Mouse (Mus musculus) heart, adult 2 months (tissue): Measurements from ENCODE around the gene Ltbp4. TPM values are rescaled to one million over a fixed set of nuclear protein-coding genes. Genes with fewer than 3 reads are reported as not detected.

Experiments used
- DNase-seq, 2 experiments: peaks; one replicate each; pipeline ENCODE4 v3.0.0; 2021
- H3K27ac ChIP-seq: fragments of 200-600 bp; 2 replicates; pipeline ENCODE4 v1.8.1; 2022
- H3K27me3 ChIP-seq: fragments of 200-500 bp; 2 replicates; pipeline ENCODE4 v1.6.1; 2012; ENCODE audit warnings: mild to moderate bottlenecking, low read length, inconsistent platforms, mixed read lengths; ENCODE audit not compliant: control insufficient read depth, insufficient read depth
- H3K36me3 ChIP-seq: fragments of 200-500 bp; 2 replicates; pipeline ENCODE4 v1.6.1; 2012; ENCODE audit warnings: low read length, inconsistent platforms; ENCODE audit not compliant: control insufficient read depth, insufficient read depth
- H3K4me1 ChIP-seq: fragments of 200-500 bp; 2 replicates; pipeline ENCODE4 v1.6.1; 2011; ENCODE audit warnings: low read length; ENCODE audit not compliant: control insufficient read depth, insufficient read depth
- H3K4me3 ChIP-seq: fragments of 200-600 bp; 2 replicates; pipeline ENCODE4 v1.8.1; 2022
- H3K79me2 ChIP-seq: fragments of 200-500 bp; replicated peaks from 2 replicates; pipeline ENCODE4 v1.6.1; 2012; ENCODE audit warnings: mild to moderate bottlenecking, inconsistent platforms, low read length, moderate library complexity, mixed read lengths; ENCODE audit not compliant: control insufficient read depth, insufficient read depth
- H3K9ac ChIP-seq: fragments of 200-500 bp; 2 replicates; pipeline ENCODE4 v1.6.1; 2012; ENCODE audit warnings: low read depth, mild to moderate bottlenecking, control low read depth, inconsistent platforms, low read length, mixed read lengths
- CTCF ChIP-seq: fragments of 200-600 bp; IDR thresholded peaks from 2 replicates; pipeline ENCODE4 v1.8.1; 2022; ENCODE audit warnings: antibody characterized with exemption, mild to moderate bottlenecking, moderate library complexity
- EP300 ChIP-seq: fragments of 200-500 bp; IDR thresholded peaks from 2 replicates; pipeline ENCODE4 v1.6.1; 2011; ENCODE audit warnings: low read depth, low read length, control low read depth; ENCODE audit not compliant: insufficient read depth
- POLR2A ChIP-seq: fragments of 200-500 bp; IDR thresholded peaks from 2 replicates; pipeline ENCODE4 v1.6.1; 2011; ENCODE audit warnings: mild to moderate bottlenecking, low read depth, low read length, control low read depth; ENCODE audit not compliant: insufficient read depth
- WGBS: fragments of 180-500 bp; shearing (Covaris S2); methylation state at CpG from one replicate; pipeline ENCODE4 v1.1.7; 2018; 5-methylcytosine and 5-hydroxymethylcytosine counted together
- intact Hi-C: fragments of 180-260 bp; cut with DNase I; formaldehyde crosslinking; loops from one replicate; pipeline ENCODE4 v1.15.1; 2025
- polyA plus RNA-seq: library from polyadenylated mRNA; depleted of rRNA; stranded (reverse); fragments of >200 nt; gene quantifications from 2 replicates; pipeline ENCODE4 v1.2.3, GENCODE M21; 2012
- total RNA-seq, 2 experiments: library from RNA; stranded (reverse); gene quantifications; 2 replicates each; pipeline ENCODE4 v1.2.3; 2021

Gene Ltbp4
- total and polyA plus RNA-seq, 3 experiments, result 187 to 374 (median 221) TPM

GRCm38 (mm10) chr7:27300801-27301200, 36.7 kb downstream of the Ltbp4 start:
- Histone ChIP-seq H3K27me3 (no peaks in the 10 kb centered on the region), H3K27ac (no peak overlapping the region), H3K4me3 (no peak overlapping the region), H3K36me3 (no peaks in the 10 kb centered on the region), H3K9ac (no peak overlapping the region), H3K4me1 (peaks cover 1% of the 10 kb centered on the region), H3K79me2 (no peaks in the 10 kb centered on the region)
- DNase-seq, result no peak
- intact Hi-C loops, result loop anchor here (5.0 kb wide), 1 partner anchor 86 kb away; no protein-coding TSS in a partner anchor
- TF ChIP-seq CTCF (no peak), POLR2A (no peak), EP300 (no peak)
- WGBS, result 61% methylated on average over 5 of the region's 5 CpGs

GRCm38 (mm10) chr7:27300351-27300750, 37.1 kb downstream of the Ltbp4 start:
- TF ChIP-seq CTCF (no peak), POLR2A (no peak), EP300 (no peak)
- no peak overlapping the region for H3K27ac ChIP-seq
- H3K36me3 ChIP-seq, result no peaks in the 10 kb centered on the region
- H3K9ac ChIP-seq, result no peak overlapping the region
- DNase-seq, result no peak
- 69% methylated on average over 4 of the region's 4 CpGs for WGBS
- H3K4me1 ChIP-seq, result peaks cover 1% of the 10 kb centered on the region
- H3K27me3 ChIP-seq, result no peaks in the 10 kb centered on the region
- intact Hi-C loops, result loop anchor here (5.0 kb wide), 1 partner anchor 87 kb away; no protein-coding TSS in a partner anchor
- no peaks in the 10 kb centered on the region for H3K79me2 ChIP-seq
- no peak overlapping the region for H3K4me3 ChIP-seq

GRCm38 (mm10) chr7:27298816-27299215, 38.7 kb downstream of the Ltbp4 start:
- peaks cover 1% of the 10 kb centered on the region for H3K4me1 ChIP-seq
- no peaks in the 10 kb centered on the region for H3K79me2 ChIP-seq
- no peak overlapping the region for H3K4me3 ChIP-seq
- H3K36me3 ChIP-seq, result no peaks in the 10 kb centered on the region
- no peak overlapping the region for H3K27ac ChIP-seq
- WGBS, result 71% methylated on average over 6 of the region's 6 CpGs
- no peaks in the 10 kb centered on the region for H3K27me3 ChIP-seq
- intact Hi-C loops, result no loop called here
- TF ChIP-seq CTCF, result no peak
- TF ChIP-seq POLR2A, result no peak
- no peak for TF ChIP-seq EP300
- H3K9ac ChIP-seq, result no peak overlapping the region
- DNase-seq, result no peak

DNA sequence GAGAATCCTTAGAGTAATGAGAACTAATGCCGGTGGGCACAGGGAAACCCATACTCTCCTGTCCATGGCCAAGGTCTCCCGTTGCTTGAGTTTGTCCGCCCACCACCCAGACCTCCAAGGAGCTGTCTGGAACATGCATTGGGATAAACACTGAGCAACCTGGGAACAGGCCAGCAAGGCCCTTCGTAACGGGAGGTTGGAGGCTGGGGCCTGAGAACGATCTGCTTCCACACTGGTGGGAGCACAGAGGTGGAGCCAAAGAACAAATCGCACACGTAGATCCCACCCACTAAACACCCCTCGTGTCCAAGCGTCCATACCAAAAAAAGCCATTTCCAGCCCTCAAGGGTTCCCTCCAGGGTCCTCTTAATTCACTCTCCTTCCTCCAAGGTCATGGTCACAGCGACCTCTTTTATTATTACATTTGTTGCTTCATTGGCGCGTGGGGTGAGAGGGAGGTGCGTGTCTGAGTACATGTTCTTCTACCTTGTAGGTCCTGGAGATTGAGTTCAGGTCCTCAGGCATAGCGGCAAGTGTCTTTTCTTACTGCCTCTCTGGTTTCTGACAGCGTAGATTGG, 39.4 kb downstream of the Ltbp4 start:
- no peak overlapping the region for H3K4me3 ChIP-seq
- intact Hi-C loops, result no loop called here
- H3K36me3 ChIP-seq, result no peaks in the 10 kb centered on the region
- H3K27ac ChIP-seq, result no peak overlapping the region
- no peaks in the 10 kb centered on the region for H3K27me3 ChIP-seq
- TF ChIP-seq CTCF (no peak), POLR2A (no peak), EP300 (no peak)
- WGBS, result 72% methylated on average over 16 of the region's 16 CpGs
- H3K79me2 ChIP-seq, result no peaks in the 10 kb centered on the region
- no peak overlapping the region for H3K9ac ChIP-seq
- no peak for DNase-seq
- peaks cover 1% of the 10 kb centered on the region for H3K4me1 ChIP-seq

DNA sequence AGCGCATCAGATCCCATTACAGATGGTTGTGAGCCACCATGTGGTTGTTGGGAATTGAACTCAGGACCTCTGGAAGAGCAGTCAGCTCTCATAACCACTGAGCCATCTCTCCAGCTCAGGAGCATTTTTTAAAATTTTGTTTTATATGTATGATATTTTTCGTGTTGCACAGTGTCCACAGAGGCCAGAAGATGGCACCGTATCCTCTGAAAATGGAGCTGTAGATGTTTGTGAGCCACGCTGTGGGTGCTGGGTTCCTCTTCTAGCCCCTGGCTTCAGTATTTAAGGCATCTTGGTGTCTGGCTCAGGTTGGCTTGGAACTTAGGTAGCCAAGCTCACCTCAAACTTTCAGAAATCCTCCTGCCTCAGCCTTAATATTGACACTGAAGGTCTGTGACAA, 41.0 kb downstream of the Ltbp4 start:
- TF ChIP-seq CTCF (peak; percentile 19; the same call in 1 of the 2 replicates), POLR2A (no peak)
- WGBS, result 95% methylated on average over 4 of the region's 4 CpGs
- Histone ChIP-seq H3K4me3 (no peak overlapping the region), H3K79me2 (no peaks in the 10 kb centered on the region), H3K27me3 (no peaks in the 10 kb centered on the region), H3K4me1 (peaks cover 3% of the 10 kb centered on the region; the same call in 1 of the 2 replicates), H3K27ac (no peak overlapping the region), H3K36me3 (no peaks in the 10 kb centered on the region), H3K9ac (no peak overlapping the region)
- DNase-seq, result no peak
- intact Hi-C loops, result no loop called here

- WGBS, result 47% methylated on average over 4 of the region's 4 CpGs
- no peak overlapping the region for H3K27ac ChIP-seq
- no peak overlapping the region for H3K4me3 ChIP-seq
- TF ChIP-seq POLR2A (no peak), CTCF (no peak), EP300 (no peak)
- no peak overlapping the region for H3K9ac ChIP-seq
- H3K4me1 ChIP-seq, result peaks cover 5% of the 10 kb centered on the region; the same call in 1 of the 2 replicates
- no peaks in the 10 kb centered on the region for H3K27me3 ChIP-seq
- DNase-seq, result no peak
- H3K79me2 ChIP-seq, result no peaks in the 10 kb centered on the region
- H3K36me3 ChIP-seq, result no peaks in the 10 kb centered on the region
- intact Hi-C loops, result no loop called here
Measured at GRCm38 (mm10) chr7:27295956-27296355, 41.5 kb downstream of the Ltbp4 start.
